Mouse (Mus musculus) spleen, adult 12 weeks (tissue): ENCODE results near the gene Stat5b.

Experiments
- DNase-seq: peaks from one replicate; pipeline ENCODE4 v3.0.0; 2022; ENCODE audit warnings: low spot score

Gene Stat5b

DNA sequence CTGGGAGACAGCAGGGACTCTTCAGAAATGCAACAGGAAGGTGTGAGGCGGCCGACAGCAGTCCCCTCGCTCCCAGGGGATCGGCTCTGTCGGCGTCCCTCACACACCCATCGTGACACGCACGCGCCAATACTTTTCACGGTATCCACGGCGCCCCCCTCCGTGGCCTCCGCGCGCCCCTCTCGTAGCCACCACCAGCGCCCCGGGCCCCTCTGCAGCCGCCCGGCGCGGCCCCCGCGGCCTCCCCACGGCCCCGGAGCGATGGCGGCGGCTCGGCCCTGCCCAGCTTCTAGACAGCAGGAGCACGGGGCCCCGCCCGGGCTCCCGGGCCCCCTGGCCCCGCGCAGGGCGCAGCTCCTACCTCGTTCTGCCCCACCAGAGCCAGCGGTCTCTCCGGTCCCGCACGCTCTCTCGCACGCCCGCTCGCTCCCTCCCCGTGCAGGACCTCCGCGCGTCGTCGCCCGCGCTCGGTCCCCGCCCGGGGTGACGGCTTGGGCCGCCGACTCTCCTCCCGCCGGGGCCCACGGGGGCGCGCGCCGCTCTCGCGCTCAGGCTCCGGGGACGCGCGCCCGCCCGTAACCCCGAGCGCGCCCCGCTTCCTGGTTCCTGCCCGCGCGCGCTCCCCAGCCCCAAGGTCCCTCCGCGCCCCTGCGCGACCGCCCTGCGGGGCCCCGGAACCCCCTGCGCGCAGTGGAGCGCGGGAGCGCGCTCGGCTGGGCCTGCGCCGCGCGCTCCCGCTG, at the start of gene Stat5b:
Gene Stat5b, minus strand, starts transcription at position 687 of the 740 bp plus-strand sequence.
- DNase-seq: peak; percentile 68

DNA sequence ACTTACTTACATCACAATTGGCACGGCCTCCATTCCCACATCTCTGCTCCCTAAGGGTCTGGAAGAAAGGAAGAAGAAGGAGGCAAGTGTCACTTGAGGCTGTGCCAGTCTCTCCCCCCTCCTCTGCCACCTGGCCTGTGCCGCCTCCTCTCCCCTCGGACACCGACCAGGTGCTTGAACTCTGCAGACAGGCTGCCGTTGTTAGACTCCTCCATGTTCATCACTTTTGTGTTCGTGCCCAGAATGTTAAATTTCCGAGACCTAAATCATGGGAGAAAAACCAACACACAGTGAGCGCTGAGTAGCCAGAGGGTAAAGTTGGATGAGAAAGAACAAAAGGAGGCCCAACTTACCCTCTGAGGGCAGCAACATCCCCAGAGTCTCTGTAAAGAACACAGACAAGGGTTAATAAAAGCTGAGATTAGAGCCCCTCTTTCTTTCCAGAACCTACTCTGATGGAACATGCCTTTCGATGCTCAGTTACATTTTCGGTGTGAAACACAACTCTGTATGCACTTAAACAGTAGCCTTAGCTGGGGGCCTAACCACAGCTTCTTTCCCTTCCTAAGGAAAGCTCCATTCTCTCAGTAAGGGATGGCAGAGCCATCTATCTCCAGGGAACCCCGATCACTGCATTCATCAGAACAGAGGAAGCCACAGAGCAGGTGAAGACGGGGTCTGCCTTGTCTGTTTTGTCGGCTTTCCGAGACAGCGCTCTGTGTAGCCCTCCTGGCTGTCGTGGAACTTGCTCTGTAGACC, 48.1 kb upstream of the Stat5b start:
- DNase-seq: no peak

DNA sequence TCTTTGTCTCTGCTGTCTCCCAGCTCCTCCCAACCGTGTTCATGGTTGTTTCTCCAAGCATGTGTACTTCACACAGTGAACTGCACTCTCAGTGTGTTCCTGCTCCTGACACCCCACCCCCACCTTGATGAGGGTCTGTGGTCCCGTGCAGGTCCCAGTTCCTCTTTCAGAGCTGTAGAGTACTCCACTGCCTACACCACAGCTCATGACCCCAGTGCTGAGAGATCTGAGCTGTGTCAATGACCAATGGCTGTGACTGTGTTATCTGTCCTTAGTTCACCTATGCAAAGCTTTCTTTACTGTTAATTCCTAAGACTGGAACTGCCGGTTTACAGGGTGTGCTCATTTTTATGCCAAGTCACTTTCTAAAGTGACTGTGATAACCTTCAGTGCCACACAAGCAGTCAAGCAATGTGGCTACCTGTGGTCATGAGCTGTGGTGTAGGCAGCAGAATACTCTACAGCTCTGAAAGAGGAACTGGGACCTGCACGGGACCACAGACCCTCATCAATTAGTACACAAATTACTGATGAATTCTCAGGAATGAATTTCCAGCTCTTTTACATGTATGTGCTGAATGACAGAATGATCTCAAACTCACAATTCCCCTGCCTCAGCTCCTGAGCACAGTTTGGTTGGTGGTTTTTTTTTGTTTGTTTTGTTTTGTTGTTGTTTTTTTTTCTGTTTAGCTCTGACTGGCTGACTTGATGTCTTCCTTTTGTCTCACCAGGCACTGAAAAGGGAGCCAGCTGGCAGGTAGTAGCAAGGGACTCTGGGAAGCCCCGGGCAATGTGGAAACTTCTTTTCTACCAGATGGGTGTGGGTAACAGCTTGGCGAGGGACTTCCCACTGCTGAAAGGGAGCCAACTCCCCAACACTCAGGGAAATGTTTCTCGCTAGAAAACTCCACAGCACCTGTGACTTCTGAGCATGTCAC, 47.0 kb upstream of the Stat5b start:
- DNase-seq: no peak

DNA sequence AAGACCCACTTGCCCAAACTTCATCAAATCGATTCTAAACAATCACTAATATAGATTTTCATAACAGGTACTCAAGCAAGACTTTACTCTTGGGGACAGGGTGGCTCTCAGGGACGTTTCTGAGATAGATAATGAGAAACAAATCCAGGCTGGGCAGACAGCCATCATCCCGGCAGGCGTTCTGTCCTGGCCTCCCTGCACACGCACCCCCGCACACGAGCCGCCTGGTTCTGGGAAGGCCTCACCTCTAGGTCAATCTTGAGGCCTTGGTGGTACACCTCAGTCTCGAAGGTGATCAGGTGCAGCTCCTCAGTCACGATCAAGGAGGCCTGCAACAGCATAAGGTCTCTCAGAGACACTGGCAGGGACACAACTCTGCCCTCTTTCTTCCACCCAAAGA, 45.6 kb upstream of the Stat5b start:
- DNase-seq: no peak

DNA sequence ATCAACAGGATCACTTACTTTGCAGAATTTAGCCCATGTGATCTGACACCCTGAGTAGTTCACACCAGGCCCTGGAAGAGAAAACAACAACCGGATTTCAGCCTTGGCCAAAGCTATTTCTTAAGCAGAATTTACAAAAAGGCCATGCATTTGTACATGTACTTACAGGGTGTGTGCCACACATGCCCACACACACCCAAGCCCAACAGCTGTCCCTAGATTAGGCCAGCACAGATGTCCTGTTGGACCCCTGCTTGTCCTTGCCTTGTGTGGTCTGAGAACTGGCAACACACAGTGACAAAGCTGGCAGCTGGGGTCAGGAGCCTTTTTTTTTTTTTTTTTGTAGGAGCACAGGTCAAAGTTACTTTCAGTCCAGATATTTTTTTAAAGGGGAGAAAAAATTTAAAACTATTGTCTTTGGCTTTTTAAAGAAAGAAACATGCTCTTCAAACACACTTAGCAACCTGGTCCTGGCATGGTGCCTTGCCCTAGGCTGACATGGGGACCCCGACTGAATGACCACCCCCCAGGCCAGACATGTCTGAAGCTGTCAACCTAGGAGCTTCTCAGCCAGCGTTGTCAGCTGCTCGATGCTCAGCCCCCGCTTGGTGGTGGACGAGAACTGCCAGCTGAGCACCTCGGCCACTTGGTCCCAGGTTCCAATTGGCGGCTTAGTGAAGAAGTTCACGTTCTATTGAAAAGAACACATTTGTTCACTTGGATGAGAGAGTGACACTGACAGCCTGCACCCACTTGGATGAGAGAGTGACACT, 43.8 kb upstream of the Stat5b start:
- no peak for DNase-seq

DNA sequence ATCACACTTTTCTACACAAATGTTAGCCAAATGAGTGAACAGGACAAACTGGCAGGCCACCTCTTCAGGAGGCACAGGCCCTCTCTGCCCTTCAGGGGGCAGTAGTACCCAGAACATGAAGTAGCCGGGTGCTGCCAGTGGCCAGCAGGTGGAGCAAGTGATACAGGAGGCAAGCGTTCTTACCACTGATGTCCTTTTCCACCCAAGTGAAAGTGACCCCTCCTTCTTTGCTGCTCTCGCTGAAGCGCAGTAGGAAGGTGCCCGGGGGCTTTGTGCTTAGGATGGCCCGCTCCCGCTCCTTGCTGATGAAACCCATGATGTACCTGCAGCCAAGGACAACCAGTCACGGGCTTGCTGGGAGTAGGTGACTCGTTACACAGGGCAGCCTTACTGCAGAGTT, 43.0 kb upstream of the Stat5b start:
- peak; percentile 81 for DNase-seq

DNA sequence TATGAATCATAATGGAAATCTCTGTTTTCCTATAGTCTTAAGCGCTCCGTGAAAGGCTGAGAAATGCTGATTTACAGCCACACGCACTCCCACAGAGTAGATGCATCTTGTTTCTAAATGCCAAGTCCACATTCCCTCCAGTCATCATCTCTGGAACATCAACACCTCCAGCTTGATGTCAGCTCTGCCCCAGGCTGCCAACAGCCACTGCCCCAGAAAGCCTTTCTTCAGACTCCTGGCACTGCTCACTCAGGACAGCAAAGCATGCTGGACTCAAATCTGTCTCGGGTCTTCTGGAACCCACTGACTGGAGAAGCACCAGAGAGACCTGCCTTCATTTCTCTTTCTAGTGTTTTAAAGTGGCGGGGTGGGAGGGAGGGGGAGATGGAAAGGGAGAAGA, 41.9 kb upstream of the Stat5b start:
- DNase-seq: no peak

DNA sequence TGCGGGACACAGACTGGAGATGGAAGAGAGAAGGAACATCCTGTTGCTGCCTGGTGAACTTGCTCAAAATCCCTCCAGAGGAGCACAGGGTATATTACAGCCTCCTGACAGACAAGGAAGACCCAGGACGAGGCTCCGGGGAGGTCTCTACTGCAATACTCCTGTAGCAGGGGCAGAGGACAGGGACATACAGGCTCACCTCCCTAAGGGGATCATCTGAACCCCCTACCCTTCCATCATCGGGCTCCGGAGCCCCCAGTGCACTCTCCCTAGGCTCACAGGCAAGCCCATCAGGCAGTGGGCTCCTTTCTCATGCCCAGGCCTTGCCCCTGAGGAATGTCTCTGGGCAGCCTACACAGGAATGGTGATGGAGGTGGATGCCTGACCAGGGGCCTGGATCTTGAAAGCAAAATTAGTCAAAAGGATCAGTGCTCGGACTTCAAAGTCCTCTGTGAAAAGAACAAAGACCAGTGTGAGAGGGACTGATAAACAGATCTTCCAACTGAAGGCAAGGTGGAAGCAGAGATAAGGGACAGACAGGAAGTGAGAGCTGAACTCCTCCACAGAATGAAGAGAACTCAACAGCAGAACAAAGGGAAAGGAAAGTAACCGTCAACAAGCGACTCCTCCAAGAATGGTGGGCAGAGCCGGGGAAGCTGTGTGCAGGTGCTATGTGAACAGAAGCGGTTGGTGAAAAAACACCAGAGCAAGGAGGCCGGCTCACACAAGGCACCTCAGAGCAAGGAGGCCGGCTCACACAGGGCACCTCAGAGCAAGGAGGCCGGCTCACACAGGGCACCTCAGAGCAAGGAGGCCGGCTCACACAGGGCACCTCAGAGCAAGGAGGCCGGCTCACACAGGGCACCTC, 41.0 kb upstream of the Stat5b start:
- peak; percentile 28 for DNase-seq

DNA sequence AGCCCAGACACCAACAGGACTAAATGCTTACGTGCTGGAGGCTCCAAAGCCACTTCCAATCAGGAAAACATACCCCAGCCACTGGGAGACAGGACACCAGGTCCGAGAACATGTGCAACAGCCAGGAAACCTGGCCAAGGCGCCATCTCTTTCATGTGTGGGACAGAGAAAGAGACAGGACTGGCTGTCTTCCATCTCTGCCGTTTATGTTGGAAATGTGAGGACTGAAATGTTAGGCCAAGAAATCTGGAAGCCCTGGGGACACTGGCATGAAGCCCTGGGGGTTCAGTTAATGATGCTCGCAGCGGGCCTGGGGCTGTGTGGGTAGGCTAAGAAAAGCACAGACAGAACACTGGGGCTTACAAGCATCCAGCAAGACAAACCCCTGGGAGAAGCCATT, 40.0 kb upstream of the Stat5b start:
- no peak for DNase-seq

DNA sequence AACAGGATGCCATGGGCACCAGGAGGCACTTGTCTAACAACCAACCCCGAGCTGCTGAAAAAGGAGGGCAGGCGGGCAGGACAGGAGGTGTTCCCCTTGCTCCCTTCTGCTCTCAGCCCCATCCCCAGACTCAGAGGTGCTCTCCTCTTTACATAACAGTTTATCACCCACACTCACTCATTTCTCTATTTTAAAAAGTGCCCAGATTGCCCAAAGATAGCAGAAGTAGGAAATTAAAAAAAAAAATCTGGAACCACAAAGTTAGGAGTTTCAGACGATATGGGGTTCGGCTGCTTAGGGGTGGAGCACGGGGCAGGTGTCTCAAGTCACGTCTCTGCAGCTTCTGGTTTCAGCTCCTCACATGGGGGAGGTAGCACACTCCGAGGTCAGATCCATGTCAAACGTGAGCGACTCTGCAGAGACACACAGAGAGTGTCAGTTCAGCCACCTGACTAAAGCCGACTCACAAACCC, 37.9 kb upstream of the Stat5b start:
- no peak for DNase-seq

DNA sequence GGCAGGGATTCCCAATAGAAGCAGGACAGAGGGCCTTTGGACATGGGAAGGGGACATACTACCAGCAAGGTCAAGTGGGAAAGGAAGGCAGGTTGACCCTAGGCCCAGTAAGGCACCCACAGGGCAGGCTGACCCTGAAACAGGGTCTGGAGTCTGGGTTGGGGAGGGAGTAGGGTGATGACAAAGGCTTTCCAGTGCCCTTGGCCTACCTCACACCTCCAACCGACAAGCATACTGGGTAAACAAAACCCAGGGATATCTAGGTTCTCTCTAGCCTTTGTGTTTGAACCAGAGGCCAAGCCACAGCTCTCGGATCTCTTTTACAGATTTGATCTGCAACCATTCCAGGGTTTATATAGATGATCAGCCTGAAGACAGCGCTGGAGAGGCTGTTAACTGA, 37.2 kb upstream of the Stat5b start:
- no peak for DNase-seq

DNA sequence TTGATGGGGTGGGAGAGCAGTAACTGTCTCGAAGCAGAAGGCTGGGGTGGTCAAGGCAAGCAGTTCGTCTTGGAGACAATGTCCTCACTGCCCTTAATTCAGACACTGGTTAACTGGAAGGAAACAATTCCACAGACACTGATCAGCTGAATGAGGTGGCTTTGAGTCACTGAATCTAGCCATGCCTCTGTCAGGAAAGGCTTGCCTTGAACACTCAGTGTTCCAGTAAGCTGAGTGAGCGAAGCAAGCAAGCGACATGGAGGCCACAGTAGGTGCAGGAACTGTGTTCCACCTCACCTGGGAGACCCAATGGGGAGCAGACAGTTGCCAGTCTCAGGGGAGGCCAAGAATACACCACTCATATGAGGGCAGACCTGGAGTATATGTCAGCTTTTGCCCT, 36.7 kb upstream of the Stat5b start:
- no peak for DNase-seq

DNA sequence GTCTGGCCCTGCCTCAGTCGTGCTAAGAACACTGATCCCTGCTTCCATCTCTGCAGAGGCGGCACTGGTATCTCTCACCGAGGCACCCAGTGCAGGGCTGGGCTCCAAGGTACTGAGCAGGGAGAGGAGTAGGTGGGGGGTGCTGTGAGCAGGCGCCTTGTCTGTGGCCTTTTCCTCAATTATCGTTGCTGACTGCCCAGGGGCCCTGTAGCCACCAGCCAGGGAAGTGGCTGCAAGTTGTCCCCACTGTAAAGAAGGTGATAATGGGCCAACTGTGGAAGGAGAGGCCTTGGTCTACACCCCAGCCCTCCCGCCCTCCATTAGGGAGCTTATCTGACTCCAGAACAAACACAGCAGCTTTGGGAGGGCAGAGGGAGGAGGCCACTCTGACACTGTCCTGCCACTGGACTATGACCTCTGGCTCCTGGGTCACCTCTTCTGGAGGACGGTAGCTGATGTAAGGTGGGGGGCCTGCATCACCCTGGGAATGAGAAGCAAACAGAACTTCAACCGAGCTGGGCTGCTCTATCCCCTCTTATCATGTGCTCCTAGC, 35.7 kb upstream of the Stat5b start:
- no peak for DNase-seq

DNA sequence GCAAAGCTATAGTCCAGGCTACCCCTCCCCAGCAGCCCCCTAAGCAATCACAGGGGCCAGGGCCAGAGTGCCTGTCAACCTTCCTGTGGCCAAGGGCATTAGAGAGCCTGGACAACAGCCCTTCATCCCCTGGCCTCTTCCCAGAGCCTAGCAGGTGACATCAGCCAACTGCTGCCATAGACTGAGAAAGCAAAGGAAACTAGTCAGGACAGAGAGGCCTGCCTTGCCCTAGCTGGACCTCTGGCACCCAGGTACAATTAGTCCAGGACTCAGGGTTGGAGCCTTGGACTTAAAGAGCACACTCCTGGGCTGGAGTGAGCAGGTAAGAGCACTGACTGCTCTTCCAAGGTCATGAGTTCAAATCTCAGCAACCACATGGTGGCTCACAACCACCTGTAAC, 34.9 kb upstream of the Stat5b start:
- no peak for DNase-seq

DNA sequence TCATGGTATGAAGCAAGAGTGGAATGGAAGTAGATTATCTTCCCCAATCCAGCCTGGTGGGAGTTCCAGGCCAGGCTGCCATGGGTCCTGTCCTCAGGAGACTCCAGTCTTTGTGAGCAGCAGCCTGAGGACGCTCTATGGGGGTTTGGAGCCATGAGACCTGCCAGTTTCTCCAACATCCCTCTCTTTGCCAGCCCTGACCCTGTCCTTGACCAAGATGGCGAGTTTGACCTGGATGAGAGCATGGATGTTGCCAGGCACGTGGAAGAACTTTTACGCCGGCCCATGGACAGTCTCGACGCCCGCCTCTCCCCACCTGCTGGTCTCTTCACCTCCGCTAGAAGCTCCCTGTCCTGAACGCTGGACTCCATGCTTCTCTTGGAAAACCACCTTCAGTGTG, 33.1 kb upstream of the Stat5b start:
- DNase-seq: no peak

DNA sequence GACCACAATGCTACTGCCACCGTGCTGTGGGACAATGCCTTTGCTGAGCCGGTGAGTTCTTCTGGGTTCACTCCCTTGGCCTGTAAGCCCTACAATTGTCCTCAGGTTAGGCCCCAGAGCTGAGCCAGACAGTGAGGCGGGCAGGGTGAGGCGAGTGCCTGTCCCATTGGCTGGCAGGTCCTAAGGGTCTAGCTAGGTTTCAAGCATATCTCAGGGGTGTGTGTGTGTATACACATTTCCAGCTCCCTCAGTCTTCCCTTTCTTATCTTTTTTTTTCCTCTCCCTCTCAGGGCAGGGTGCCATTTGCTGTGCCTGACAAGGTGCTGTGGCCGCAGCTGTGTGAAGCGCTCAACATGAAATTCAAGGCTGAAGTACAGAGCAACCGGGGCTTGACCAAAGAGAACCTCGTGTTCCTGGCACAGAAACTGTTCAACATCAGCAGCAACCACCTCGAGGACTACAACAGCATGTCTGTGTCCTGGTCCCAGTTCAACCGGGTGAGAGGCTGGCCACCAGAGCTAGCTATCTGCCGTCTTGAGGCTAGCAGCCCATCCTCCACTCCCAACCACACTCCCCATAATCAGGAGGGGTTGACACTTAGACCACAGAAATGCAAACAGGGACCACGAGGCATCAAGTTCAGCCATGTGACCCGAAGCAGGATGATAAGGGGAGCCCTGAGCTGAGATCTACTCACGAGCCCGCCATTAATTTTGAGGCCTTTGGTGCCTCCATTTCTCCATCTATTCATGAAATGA, 29.0 kb upstream of the Stat5b start:
- no peak for DNase-seq

DNA sequence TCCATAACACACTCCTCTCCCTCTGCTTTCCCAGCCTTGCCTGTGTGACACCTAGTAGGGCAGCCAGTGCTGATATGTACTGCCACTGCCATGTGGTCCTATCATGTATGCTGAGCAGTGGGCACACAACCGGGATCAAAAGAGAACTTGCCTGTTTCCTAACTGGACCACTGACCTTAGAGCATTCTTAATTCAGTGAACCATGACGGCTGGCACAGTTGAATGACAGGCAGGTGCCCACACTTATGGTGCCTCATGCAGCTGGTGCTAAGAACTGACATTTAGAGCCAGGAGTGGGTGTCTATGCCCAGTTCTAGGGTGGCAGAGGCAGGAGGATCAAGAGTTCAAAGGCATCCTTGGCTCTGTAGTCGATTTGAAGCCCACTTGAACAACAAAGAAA, 25.2 kb upstream of the Stat5b start:
- no peak for DNase-seq

DNA sequence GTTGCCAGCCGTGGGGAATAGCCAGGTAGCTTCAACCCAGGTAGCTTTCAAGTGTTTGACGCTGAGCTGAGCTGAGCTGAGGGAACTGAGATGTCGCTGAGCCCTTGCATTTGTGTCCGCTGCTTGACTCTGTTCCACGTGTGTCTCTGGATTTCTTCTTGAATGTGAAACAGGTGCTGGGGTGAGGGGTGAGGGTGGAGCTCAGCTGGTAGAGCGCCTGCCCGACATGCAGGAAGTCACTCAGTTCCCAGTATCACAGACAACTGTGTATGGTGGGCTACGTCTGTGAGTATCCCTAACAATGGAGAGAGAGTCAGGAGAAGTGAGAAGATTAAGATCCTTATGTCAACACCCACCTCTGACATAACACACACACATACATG, 20.4 kb upstream of the Stat5b start:
- DNase-seq: no peak

DNA sequence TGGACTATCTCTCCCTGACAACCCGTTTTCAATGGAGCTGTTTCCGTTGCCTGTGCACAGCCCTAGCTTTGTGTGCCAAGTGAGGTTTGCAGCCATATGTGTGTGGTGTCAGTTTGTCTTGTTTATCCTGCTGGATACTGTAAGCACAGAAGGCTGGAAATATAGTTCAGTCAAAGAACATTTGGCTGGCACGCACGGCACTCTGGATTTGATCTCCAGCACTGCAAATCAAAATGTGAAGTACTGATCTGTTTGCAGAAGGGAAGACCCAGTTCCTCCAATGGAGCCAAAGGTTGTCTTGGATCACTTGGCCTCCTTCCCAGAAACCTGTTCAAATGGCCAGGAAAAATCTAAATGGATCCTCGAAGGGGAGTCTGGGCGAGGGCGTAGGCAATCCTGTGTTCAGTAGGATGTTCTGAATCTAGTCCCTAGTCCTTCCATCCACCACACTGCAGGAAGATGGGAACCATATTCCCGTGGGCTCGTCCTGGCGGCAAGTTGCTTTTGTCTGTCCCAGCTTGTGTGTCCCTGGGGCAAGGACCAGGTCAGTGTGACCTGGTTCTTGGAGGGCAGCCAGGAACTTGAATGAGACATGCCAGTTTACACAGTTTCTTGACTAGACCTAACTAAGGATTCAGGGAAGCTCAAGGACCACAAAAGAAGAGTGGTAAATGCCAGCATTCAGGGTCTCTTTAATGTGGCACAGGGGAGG, 19.9 kb upstream of the Stat5b start:
- DNase-seq: no peak
